Mouse (Mus musculus): ENCODE results near the gene Gm13276.
"Not testable (repeated sequence)": the region's sequence is repeated elsewhere in the genome, so short reads cannot be mapped to it uniquely, and the experiment has no call there.

The Gm13276 gene

GRCm38 (mm10) chr4:88785409-88785808 lies at the start of gene Gm13276:
Gm13276 (plus strand) TSS chr4:88785709.
- not testable (repeated sequence) for DNase-seq

- DNase-seq: peak; percentile 87
Observed at GRCm38 (mm10) chr4:88738480-88738879, 47.0 kb upstream of the Gm13276 start.

GRCm38 (mm10) chr4:88739036-88739435 lies 46.5 kb upstream of the Gm13276 start:
- DNase-seq: no peak

GRCm38 (mm10) chr4:88741426-88741825 lies 44.1 kb upstream of the Gm13276 start:
- DNase-seq: no peak

GRCm38 (mm10) chr4:88742771-88743371 lies 42.6 kb upstream of the Gm13276 start:
- no peak for DNase-seq

DNA sequence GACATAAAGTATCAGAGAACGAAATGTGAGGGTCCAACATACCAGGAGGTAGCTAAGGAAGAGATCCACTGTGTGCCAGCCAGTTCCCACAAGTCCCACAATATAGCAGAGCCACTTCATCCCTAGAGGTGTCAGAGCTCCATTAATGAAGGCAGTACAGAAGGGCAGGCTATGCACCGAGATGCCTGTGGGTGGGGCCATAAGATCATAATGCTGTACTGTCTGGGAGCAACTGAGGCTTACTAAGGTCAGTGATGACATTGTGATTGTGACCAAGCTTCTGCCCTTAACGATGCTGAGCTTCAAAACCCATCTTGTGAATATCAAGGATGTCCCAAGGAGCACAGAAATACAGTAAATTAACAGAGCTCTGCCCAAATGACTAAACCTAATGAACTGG lies 41.3 kb upstream of the Gm13276 start:
- no peak for DNase-seq

DNA sequence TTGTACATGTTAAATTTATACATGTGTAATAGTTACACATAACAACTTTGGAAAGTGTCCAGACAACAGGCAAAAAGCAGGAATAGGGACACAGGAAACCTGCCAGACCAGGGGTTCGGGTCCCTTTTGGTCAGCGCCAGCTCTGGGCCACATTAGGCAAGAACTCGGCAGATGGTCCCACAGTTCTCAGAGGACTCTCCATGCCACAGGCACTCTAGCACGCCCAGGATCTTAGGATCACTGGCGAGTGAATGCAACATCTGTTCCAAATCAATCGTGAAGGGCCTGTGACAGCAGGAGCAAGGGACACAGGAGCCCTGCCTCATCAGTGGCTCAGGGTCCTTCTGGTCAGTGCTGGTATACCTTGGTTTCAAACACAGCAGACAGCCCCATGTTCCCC lies 35.6 kb upstream of the Gm13276 start:
- no peak for DNase-seq

DNA sequence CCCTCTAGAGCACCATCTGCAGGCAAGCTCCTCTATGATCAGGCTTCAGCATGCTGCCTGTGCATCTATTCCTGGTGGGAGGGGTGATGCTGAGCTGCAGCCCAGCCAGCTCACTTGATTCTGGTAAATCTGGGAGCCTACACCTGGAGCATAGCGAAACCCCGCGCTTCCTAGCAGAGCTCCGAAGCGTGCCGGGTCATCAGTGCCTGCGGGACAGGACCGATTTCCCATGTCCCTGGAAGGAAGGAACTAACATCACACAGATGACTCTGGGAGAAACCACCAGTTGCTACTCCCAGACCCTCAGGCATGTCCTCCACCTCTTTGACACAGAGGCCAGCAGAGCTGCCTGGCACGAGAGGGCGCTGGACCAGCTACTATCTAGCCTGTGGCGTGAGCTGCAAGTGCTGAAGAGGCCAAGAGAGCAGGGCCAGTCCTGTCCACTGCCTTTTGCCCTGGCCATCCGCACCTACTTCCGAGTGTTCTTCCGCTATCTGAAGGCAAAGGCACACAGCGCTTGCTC lies 30.6 kb upstream of the Gm13276 start, which contains the start of gene Gm13271:
Gene Gm13271 (plus strand): TSS at position 51 of the 523 bp plus-strand sequence.
- DNase-seq: peak; percentile 69

DNA sequence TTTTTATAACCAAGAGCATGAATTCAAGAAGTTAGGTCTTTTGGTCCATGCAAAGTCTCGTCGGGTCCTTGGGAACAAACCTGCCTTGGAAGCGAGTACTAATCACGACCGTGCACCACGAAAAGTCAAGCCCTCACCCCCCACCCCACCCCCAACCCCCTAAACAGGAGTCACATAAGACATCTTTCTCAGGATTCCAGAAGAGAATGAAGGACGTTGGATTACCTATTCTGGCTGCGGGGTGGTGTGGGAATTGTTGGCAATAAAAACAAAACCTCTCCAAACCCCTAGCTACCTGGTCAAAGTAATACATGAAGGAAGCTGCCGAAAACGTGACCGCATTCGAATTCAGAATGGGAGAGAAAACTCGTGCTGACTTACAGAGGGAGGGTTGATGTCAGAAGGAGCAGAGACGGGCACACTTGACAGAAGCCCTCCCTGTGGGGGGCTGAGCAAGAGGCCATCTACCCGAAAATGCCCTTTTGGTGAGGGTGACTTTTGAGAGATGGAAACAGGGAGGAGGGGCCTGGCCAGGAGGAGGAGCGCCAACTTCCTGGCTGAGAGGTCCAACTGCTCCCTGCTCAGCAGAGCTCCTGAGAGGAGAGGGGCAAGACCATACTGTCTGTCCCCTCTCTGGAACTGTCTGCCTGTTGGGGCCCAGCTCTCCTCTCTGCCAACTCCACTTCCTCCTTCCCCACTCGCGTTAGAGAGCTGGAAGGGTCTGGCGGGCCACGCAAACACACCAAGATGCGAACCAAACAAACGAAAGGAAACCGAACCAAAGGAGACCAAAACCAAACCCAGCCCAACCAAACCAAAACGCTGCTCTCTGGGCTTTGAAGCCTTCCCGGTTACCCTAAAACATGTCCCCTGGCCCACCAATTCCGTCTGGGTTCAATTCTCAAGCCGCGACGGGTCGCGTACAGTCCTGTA lies 28.7 kb upstream of the Gm13276 start:
- DNase-seq: peak; percentile 37

GRCm38 (mm10) chr4:88757628-88758031 lies 27.9 kb upstream of the Gm13276 start:
- peak; percentile 87 for DNase-seq

DNA sequence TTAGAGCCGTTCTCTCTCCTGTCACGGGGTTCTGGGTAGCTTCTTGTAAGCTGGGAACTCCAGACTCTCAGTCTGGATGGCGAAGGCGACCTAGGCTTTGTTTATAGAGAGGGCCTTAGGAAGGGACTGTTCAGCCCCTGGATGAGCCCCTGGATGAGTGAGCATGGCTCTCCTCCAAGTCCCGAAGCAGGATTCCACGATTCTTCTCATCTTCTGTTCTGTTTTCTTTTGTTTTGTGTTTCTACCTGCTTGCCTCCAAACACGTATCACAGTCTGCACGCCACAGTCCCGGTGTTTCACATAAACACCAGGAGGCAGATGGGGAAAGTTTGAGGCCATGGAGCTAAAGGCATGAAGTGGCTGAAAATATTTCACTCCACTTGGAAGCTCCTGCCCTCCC lies 26.8 kb upstream of the Gm13276 start:
- DNase-seq: not testable (repeated sequence)

DNA sequence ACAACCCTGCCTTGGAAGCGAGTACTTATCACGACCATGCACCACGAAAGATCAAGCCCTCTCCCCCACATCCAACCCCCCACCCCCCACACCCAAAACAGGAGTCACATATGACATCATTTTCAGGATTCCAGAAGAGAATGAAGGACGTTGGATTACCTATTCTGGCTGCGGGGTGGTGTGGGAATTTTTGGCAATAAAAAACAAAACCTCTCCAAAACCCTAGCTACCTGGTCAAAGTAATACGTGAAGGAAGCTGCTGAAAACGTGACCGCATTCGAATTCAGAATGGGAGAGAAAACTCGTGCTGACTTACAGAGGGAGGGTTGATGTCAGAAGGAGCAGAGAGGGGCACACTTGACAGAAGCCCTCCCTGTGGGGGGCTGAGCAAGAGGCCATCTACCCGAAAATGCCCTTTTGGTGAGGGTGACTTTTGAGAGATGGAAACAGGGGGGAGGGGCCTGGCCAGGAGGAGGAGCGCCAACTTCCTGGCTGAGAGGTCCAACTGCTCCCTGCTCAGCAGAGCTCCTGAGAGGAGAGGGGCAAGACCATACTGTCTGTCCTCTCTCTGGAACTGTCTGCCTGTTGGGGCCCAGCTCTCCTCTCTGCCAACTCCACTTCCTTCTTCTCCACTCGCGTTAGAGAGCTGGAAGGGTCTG lies 25.8 kb upstream of the Gm13276 start, which contains the start of gene Gm13283:
Gene Gm13283 (plus strand): TSS at position 510 of the 659 bp plus-strand sequence.
- peak; percentile 38 for DNase-seq

DNA sequence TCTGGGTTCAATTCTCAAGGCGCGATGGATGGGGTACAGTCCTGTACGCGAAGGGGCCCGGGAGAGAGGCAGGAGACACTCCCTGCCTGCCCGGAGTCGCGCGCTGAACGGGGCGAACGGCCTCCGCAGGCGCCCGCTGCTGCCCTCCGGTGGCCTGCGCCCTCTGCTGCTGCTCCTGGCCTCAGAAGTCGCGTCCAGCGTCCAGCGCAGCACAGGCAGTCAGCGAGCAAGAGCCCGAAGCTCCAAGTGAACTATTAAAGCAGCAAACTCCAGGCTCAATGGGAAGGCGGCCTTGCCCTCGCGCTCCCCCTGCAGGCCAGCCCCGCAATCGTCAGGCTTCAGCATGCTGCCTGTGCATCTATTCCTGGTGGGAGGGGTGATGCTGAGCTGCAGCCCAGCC lies 25.1 kb upstream of the Gm13276 start:
- DNase-seq: peak; percentile 54

DNA sequence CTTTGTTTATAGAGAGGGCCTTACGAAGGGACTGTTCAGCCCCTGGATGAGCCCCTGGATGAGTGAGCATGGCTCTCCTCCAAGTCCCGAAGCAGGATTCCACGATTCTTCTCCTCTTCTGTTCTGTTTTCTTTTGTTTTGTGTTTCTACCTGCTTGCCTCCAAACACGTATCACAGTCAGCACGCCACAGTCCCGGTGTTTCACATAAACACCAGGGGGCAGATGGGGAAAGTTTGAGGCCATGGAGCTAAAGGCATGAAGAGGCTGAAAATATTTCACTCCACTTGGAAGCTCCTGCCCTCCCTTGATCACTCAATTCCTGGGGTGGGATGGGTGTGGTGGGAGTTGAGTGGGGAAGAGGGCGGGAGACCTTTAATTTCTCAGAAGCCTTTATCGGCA lies 23.7 kb upstream of the Gm13276 start:
- peak; percentile 91 for DNase-seq

GRCm38 (mm10) chr4:88762341-88762740 lies 23.2 kb upstream of the Gm13276 start:
- DNase-seq: not testable (repeated sequence)

GRCm38 (mm10) chr4:88763384-88764018 lies 22.0 kb upstream of the Gm13276 start:
- DNase-seq: peak; percentile 22

DNA sequence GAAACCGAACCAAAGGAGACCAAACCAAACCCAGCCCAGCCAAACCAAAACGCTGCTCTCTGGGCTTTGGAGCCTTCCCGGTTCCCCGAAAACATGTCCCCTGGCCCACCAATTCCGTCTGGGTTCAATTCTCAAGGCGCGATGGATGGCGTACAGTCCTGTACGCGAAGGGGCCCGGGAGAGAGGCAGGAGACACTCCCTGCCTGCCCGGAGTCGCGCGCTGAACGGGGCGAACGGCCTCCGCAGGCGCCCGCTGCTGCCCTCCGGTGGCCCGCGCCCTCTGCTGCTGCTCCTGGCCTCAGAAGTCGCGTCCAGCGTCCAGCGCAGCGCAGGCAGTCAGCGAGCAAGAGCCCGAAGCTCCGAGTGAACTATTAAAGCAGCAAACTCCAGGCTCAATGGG lies 12.0 kb upstream of the Gm13276 start, which contains the start of gene Gm13290:
Gene Gm13290 (plus strand): TSS at position 301 of the 400 bp plus-strand sequence.
- not testable (repeated sequence) for DNase-seq

DNA sequence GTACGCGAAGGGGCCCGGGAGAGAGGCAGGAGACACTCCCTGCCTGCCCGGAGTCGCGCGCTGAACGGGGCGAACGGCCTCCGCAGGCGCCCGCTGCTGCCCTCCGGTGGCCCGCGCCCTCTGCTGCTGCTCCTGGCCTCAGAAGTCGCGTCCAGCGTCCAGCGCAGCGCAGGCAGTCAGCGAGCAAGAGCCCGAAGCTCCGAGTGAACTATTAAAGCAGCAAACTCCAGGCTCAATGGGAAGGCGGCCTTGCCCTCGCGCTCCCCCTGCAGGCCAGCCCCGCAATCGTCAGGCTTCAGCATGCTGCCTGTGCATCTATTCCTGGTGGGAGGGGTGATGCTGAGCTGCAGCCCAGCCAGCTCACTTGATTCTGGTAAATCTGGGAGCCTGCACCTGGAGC lies 8.9 kb upstream of the Gm13276 start, which contains the start of gene Gm13289:
Gene Gm13289 (plus strand): TSS at position 301 of the 400 bp plus-strand sequence.
- DNase-seq: not testable (repeated sequence)

DNA sequence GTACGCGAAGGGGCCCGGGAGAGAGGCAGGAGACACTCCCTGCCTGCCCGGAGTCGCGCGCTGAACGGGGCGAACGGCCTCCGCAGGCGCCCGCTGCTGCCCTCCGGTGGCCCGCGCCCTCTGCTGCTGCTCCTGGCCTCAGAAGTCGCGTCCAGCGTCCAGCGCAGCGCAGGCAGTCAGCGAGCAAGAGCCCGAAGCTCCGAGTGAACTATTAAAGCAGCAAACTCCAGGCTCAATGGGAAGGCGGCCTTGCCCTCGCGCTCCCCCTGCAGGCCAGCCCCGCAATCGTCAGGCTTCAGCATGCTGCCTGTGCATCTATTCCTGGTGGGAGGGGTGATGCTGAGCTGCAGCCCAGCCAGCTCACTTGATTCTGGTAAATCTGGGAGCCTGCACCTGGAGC lies 6.0 kb upstream of the Gm13276 start, which contains the start of gene Gm13272:
Gene Gm13272 (plus strand): TSS at position 301 of the 400 bp plus-strand sequence.
- DNase-seq: not testable (repeated sequence)

DNA sequence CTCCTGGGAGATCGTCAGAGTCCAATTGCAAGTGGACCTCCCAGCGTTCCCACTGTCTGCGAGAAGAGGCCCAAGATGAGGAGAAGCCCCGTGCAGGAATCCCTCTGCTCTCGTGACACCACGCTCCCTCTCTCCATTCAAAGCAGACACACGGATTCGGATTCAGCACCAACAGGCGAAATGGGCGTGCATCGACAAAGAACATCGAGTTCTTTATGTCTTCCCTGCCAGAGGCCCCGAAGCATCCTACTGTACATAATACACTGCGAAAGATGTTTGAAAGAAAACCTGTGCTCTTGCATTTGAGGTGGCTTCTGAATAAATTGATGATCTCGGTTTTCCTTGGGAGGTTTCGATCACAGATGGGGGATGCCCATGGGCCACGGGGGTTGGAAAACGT lies 5.2 kb upstream of the Gm13276 start:
- DNase-seq: peak; percentile 14

GRCm38 (mm10) chr4:88781831-88782230 lies 3.7 kb upstream of the Gm13276 start, which contains the start of gene Ifnz:
Ifnz (plus strand) TSS chr4:88782131.
- DNase-seq: not testable (repeated sequence)

DNA sequence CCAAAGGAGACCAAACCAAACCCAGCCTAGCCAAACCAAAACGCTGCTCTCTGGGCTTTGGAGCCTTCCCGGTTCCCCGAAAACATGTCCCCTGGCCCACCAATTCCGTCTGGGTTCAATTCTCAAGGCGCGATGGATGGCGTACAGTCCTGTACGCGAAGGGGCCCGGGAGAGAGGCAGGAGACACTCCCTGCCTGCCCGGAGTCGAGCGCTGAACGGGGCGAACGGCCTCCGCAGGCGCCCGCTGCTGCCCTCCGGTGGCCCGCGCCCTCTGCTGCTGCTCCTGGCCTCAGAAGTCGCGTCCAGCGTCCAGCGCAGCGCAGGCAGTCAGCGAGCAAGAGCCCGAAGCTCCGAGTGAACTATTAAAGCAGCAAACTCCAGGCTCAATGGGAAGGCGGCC lies 3.2 kb upstream of the Gm13276 start:
- DNase-seq: not testable (repeated sequence)

All from thymus, postnatal 4 days (tissue).